Mouse (Mus musculus): ENCODE measurements at regions not wholly inside any gene's neighbourhood (a gene's known extent, or its start where the extent isn't known, plus 50 kb on each side); places are given as distances from the start of the nearest gene placed in this dataset.

- no peak overlapping the region for H3K9ac ChIP-seq (ENCODE audit: low read depth, low read length)
- 87% methylated on average over 14 of the region's 14 CpGs for WGBS
- H3K36me3 ChIP-seq (ENCODE audit: control insufficient read depth, insufficient read depth, low read length), result no peaks in the 10 kb centered on the region
- no peaks in the 10 kb centered on the region for H3K9me3 ChIP-seq (ENCODE audit: control insufficient read depth, low read length)
- H3K4me2 ChIP-seq (replicated peaks; ENCODE audit: low read depth, low read length), result no peak overlapping the region
- DNase-seq (ENCODE audit: low spot score), result no peak
- no peak overlapping the region for H3K27ac ChIP-seq (ENCODE audit: low read depth, low read length)
- ATAC-seq (ENCODE audit: low FRiP score), result no peak
- peaks cover 9% of the 10 kb centered on the region for H3K4me1 ChIP-seq (replicated peaks; ENCODE audit: control insufficient read depth, insufficient read depth, low read length)
- no peak overlapping the region for H3K4me3 ChIP-seq (ENCODE audit: low read depth, low read length)
- H3K27me3 ChIP-seq (ENCODE audit: control insufficient read depth, insufficient read depth, low read length), result peaks cover 42% of the 10 kb centered on the region
Measured at GRCm38 (mm10) chr8:12330886-12331285, 52.3 kb downstream of the A230072I06Rik start.

GRCm38 (mm10) chr8:12331652-12332051 is 53.0 kb downstream of the A230072I06Rik start:
- no peak overlapping the region for H3K4me3 ChIP-seq (ENCODE audit: low read depth, low read length)
- H3K4me2 ChIP-seq (replicated peaks; ENCODE audit: low read depth, low read length), result no peak overlapping the region
- no peak overlapping the region for H3K27ac ChIP-seq (ENCODE audit: low read depth, low read length)
- no peak for ATAC-seq (ENCODE audit: low FRiP score)
- peaks cover 44% of the 10 kb centered on the region for H3K27me3 ChIP-seq (ENCODE audit: control insufficient read depth, insufficient read depth, low read length)
- WGBS, result 87% methylated on average over 7 of the region's 7 CpGs
- no peaks in the 10 kb centered on the region for H3K36me3 ChIP-seq (ENCODE audit: control insufficient read depth, insufficient read depth, low read length)
- H3K9me3 ChIP-seq (ENCODE audit: control insufficient read depth, low read length), result no peaks in the 10 kb centered on the region
- H3K4me1 ChIP-seq (replicated peaks; ENCODE audit: control insufficient read depth, insufficient read depth, low read length), result peaks cover 9% of the 10 kb centered on the region
- no peak for DNase-seq (ENCODE audit: low spot score)
- no peak overlapping the region for H3K9ac ChIP-seq (ENCODE audit: low read depth, low read length)

DNA sequence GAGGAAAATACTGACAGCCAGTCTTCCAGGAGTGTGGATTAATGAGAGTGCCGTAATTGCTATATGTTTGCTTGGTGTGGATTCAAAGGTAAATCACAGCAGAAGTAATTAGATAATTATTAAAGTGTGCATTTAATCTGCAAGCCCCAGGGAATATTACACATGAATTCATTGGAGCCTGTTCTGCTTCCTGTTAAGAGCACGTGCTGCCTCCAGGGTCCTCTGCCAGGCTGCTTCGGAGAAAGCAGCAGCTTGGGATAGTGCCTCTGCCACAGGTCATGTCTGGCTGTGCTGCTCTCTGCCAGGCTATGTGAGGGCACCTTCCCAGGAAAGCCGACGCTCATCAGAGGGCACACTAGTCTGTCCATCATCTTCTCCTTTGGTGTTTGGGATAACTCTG is 55.5 kb downstream of the A230072I06Rik start:
- Histone ChIP-seq H3K9ac (ENCODE audit: low read depth, low read length) (no peak overlapping the region), H3K4me1 (replicated peaks; ENCODE audit: control insufficient read depth, insufficient read depth, low read length) (no peaks in the 10 kb centered on the region; the same call in 1 of the 2 replicates), H3K9me3 (ENCODE audit: control insufficient read depth, low read length) (no peaks in the 10 kb centered on the region), H3K36me3 (ENCODE audit: control insufficient read depth, insufficient read depth, low read length) (no peaks in the 10 kb centered on the region), H3K27me3 (ENCODE audit: control insufficient read depth, insufficient read depth, low read length) (peaks cover 37% of the 10 kb centered on the region), H3K4me3 (ENCODE audit: low read depth, low read length) (no peak overlapping the region), H3K4me2 (replicated peaks; ENCODE audit: low read depth, low read length) (no peak overlapping the region), H3K27ac (ENCODE audit: low read depth, low read length) (no peak overlapping the region)
- 67% methylated on average over 5 of the region's 5 CpGs for WGBS
- no peak for DNase-seq (ENCODE audit: low spot score)
- no peak for ATAC-seq (ENCODE audit: low FRiP score)

DNA sequence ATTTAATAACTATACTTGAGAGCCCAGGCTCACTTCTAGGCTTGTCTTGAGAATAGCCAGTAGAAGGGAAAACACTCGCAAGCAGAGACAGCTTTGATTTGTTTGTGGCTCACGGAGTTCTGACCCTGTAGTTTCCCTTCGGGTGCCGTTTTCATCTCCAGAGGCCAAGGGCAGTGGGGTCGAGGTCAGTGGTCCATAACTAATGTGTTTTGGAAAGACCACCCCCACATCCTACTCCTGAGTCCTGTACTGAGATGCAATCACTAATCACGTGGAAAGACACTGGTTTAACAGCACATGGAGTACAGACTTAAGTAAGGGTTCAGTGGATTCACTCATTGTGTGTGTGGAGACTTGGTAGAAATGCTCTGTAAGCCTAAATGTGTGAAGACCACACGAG is 56.0 kb downstream of the A230072I06Rik start:
- Histone ChIP-seq H3K4me3 (ENCODE audit: low read depth, low read length) (no peak overlapping the region), H3K4me1 (replicated peaks; ENCODE audit: control insufficient read depth, insufficient read depth, low read length) (no peaks in the 10 kb centered on the region; the same call in 1 of the 2 replicates), H3K27me3 (ENCODE audit: control insufficient read depth, insufficient read depth, low read length) (peaks cover 34% of the 10 kb centered on the region), H3K36me3 (ENCODE audit: control insufficient read depth, insufficient read depth, low read length) (no peaks in the 10 kb centered on the region), H3K9me3 (ENCODE audit: control insufficient read depth, low read length) (no peaks in the 10 kb centered on the region), H3K9ac (ENCODE audit: low read depth, low read length) (no peak overlapping the region), H3K27ac (ENCODE audit: low read depth, low read length) (no peak overlapping the region), H3K4me2 (replicated peaks; ENCODE audit: low read depth, low read length) (no peak overlapping the region)
- WGBS, result 35% methylated on average over 7 of the region's 7 CpGs
- DNase-seq (ENCODE audit: low spot score), result no peak
- no peak for ATAC-seq (ENCODE audit: low FRiP score)

DNA sequence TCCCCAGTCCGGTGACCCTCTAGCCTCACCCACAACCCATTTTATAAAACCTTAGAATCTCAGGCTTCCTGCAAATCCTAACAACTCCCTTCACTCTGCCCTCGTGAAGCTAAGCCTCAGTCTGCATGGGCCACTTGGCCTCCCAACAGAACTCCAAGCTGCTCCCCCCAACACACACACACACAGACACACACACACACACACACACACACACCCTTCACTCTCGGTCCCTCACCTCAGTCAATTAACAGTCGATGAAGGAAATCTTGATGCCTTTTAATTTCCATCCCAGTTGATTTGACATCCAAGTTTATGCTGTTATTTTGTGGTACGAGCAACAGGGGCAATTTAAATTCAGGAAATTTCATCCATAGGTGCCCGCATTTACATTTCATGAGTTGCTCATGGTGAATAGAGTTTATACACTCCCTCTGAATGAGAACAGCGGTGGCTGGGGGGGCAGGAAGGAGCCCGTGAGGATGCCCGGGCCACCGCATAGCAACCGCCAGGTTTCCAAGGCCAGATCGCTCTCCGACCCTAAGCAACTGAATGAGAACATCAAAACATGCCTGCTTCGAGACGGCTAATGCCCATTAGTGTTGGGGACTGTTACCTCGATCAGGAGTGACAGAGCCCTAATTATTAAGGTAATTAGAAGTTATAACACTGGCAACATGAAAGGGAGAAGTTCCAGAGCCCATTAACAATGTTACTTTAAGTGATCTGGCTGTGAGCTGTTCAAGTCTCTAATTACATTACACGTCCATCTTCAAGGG is 55.8 kb upstream of the Sox1 start:
- Histone ChIP-seq H3K27me3 (ENCODE audit: control insufficient read depth, insufficient read depth, low read length) (peaks cover 5% of the 10 kb centered on the region), H3K4me2 (replicated peaks; ENCODE audit: low read depth, low read length) (no peak overlapping the region), H3K36me3 (ENCODE audit: control insufficient read depth, insufficient read depth, low read length) (no peaks in the 10 kb centered on the region), H3K9ac (ENCODE audit: low read depth, low read length) (no peak overlapping the region), H3K27ac (ENCODE audit: low read depth, low read length) (no peak overlapping the region), H3K9me3 (ENCODE audit: control insufficient read depth, low read length) (no peaks in the 10 kb centered on the region), H3K4me1 (replicated peaks; ENCODE audit: control insufficient read depth, insufficient read depth, low read length) (no peaks in the 10 kb centered on the region; the same call in 1 of the 2 replicates), H3K4me3 (ENCODE audit: low read depth, low read length) (no peak overlapping the region)
- DNase-seq (ENCODE audit: low spot score) (no peak), ATAC-seq (ENCODE audit: low FRiP score) (peak; percentile 35; the same call in 1 of the 2 replicates)
- 52% methylated on average over 17 of the region's 17 CpGs for WGBS

GRCm38 (mm10) chr8:12340946-12341345 is 54.1 kb upstream of the Sox1 start:
- WGBS, result 91% methylated on average over 5 of the region's 5 CpGs
- H3K27ac ChIP-seq (ENCODE audit: low read depth, low read length), result no peak overlapping the region
- H3K27me3 ChIP-seq (ENCODE audit: control insufficient read depth, insufficient read depth, low read length), result peaks cover 5% of the 10 kb centered on the region
- ATAC-seq (ENCODE audit: low FRiP score) (no peak), DNase-seq (ENCODE audit: low spot score) (no peak)
- H3K4me1 ChIP-seq (replicated peaks; ENCODE audit: control insufficient read depth, insufficient read depth, low read length), result no peaks in the 10 kb centered on the region
- H3K4me3 ChIP-seq (ENCODE audit: low read depth, low read length), result no peak overlapping the region
- no peaks in the 10 kb centered on the region for H3K36me3 ChIP-seq (ENCODE audit: control insufficient read depth, insufficient read depth, low read length)
- no peaks in the 10 kb centered on the region for H3K9me3 ChIP-seq (ENCODE audit: control insufficient read depth, low read length)
- no peak overlapping the region for H3K9ac ChIP-seq (ENCODE audit: low read depth, low read length)
- H3K4me2 ChIP-seq (replicated peaks; ENCODE audit: low read depth, low read length), result no peak overlapping the region

Measured in hindbrain, embryonic 11.5 days (tissue).